Mouse (Mus musculus): ENCODE results near the gene Srrm3. TPM values are rescaled to one million over a fixed set of nuclear protein-coding genes. Genes with fewer than 3 reads are reported as not detected.

Srrm3 gene
- polyA plus RNA-seq, 1 experiment from 2014 or later: 0.04 TPM

DNA sequence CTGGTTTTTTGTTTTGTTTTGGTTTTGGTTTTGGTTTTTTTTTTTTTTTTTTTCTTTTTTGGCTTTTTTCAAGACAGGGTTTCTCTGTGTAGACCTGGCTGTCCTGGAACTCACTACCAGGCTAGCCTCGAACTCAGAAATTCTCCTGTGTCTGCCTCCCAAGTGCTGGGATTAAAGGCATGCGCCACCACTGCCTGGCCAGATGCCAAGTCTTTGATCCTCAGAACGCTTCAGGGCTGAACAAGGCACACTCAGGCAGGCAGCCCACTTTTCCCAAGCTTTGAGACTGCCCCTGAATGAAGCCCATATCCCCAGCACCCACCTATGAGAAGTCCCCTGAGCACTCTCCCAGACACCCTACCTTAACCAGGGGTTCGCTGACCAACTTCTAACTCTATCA, 93.1 kb downstream of the Srrm3 start:
- Histone ChIP-seq H3K27ac (ENCODE audit: low read depth, low read length) (no peak overlapping the region), H3K9me3 (ENCODE audit: control insufficient read depth, low read length) (no peaks in the 10 kb centered on the region), H3K4me2 (no peak overlapping the region), H3K4me3 (ENCODE audit: low read depth, low read length) (no peak overlapping the region), H3K9ac (ENCODE audit: low read depth, low read length) (no peak overlapping the region), H3K36me3 (ENCODE audit: control insufficient read depth, insufficient read depth, low read length) (no peaks in the 10 kb centered on the region), H3K27me3 (replicated peaks; ENCODE audit: control insufficient read depth, insufficient read depth, low read length) (no peaks in the 10 kb centered on the region), H3K4me1 (replicated peaks; ENCODE audit: control insufficient read depth, insufficient read depth, low read length) (peaks cover 3% of the 10 kb centered on the region; the same call in 1 of the 2 replicates)
- DNase-seq (ENCODE audit: low spot score): no peak
- WGBS: 65% methylated on average over 4 of the region's 4 CpGs
- ATAC-seq (replicated peaks; ENCODE audit: low FRiP score): no peak

DNA sequence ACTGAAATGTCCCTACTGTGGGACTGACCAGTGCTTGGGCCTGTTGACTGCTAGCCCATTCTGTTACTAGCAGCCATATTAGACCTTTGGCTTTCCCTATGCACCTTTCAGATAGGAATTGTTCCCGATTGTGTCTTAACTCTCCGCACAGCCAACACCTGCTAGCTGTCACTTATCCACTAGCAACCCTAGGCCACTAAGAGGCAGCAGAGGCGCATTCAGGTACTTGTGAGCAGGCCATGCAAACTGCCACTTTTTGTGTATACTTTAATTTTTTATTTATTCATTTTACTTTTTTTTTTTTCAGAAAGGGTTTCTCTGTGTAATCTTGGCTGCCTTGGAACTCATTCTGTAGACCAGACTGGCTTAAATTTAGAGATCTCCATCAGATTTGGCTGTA, 94.0 kb downstream of the Srrm3 start:
- no peak for DNase-seq (ENCODE audit: low spot score)
- no peak for ATAC-seq (replicated peaks; ENCODE audit: low FRiP score)
- Histone ChIP-seq H3K9me3 (ENCODE audit: control insufficient read depth, low read length) (no peaks in the 10 kb centered on the region), H3K27me3 (replicated peaks; ENCODE audit: control insufficient read depth, insufficient read depth, low read length) (no peaks in the 10 kb centered on the region), H3K27ac (ENCODE audit: low read depth, low read length) (no peak overlapping the region), H3K4me2 (no peak overlapping the region), H3K4me1 (replicated peaks; ENCODE audit: control insufficient read depth, insufficient read depth, low read length) (peaks cover 3% of the 10 kb centered on the region; the same call in 1 of the 2 replicates), H3K4me3 (ENCODE audit: low read depth, low read length) (no peak overlapping the region), H3K36me3 (ENCODE audit: control insufficient read depth, insufficient read depth, low read length) (no peaks in the 10 kb centered on the region), H3K9ac (ENCODE audit: low read depth, low read length) (no peak overlapping the region)
- WGBS: 74% methylated on average over 3 of the region's 3 CpGs

DNA sequence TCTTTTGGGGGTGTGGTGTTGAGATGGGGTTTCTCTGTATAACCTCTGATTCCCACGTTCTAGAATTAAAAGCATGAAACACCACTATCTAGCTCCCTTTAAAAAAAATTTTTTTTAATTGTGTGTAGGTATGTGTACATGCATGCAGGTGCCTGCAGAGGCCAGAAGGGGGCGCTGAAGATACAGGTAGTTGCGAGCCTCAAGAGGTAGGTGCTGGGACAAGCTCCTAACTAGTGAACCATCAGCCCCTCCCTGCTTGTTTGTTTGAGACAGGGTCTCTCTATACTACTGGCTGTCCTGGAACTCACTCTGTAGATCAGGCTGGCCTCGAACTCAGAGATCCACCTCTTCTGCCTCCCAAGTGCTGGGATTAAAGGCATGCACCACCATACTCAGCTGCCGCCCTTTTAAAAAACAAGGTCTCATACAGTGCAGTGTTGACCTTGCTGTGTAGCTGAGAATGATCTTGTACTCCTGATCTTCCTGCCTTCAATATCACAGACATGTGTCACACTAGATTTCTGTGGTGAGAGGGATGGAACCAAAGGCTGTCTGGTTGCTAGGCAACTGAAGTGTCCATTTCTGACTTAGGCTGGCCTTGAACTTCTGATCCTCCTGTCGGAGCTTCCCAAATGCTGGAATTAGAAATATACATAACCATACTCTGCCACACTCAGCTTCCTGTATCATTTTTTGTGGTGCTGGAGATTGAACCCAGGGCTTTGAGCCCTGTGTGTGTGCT, 94.8 kb downstream of the Srrm3 start:
- Histone ChIP-seq H3K27me3 (replicated peaks; ENCODE audit: control insufficient read depth, insufficient read depth, low read length) (no peaks in the 10 kb centered on the region), H3K36me3 (ENCODE audit: control insufficient read depth, insufficient read depth, low read length) (peaks cover under 1% of the 10 kb centered on the region; the same call in 1 of the 2 replicates), H3K4me1 (replicated peaks; ENCODE audit: control insufficient read depth, insufficient read depth, low read length) (peaks cover 3% of the 10 kb centered on the region; the same call in 1 of the 2 replicates), H3K4me3 (ENCODE audit: low read depth, low read length) (no peak overlapping the region), H3K9ac (ENCODE audit: low read depth, low read length) (no peak overlapping the region), H3K4me2 (no peak overlapping the region), H3K9me3 (ENCODE audit: control insufficient read depth, low read length) (no peaks in the 10 kb centered on the region), H3K27ac (ENCODE audit: low read depth, low read length) (no peak overlapping the region)
- no peak for ATAC-seq (replicated peaks; ENCODE audit: low FRiP score)
- no peak for DNase-seq (ENCODE audit: low spot score)
- 55% methylated on average over 6 of the region's 6 CpGs for WGBS

DNA sequence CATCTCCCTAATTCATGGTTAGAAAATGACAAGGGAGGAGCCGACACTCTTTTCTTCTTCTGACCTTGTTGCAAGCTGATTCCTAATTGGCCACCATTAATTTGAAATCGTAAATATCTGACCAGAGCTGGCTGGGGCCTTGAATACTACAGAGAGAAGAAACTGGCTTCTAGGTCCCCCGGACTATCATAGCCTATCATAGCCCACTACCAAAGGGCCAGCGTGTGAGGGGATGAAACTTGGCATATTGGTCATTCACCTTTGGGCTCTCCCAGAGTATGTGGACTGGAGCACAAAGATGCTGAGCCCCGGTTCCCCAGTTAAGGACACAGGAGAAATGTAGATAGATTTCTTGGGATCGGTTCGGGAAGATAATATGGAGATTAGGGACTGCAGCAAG, 96.4 kb downstream of the Srrm3 start:
- ATAC-seq (replicated peaks; ENCODE audit: low FRiP score) (no peak), DNase-seq (ENCODE audit: low spot score) (no peak)
- WGBS: 36% methylated on average over 7 of the region's 7 CpGs
- H3K4me2 ChIP-seq: peak overlapping the region; percentile 72
- no peak overlapping the region for H3K9ac ChIP-seq (ENCODE audit: low read depth, low read length)
- no peaks in the 10 kb centered on the region for H3K27me3 ChIP-seq (replicated peaks; ENCODE audit: control insufficient read depth, insufficient read depth, low read length)
- H3K4me1 ChIP-seq (replicated peaks; ENCODE audit: control insufficient read depth, insufficient read depth, low read length): peaks cover 3% of the 10 kb centered on the region
- no peak overlapping the region for H3K27ac ChIP-seq (ENCODE audit: low read depth, low read length)
- peak overlapping the region; percentile 37 for H3K4me3 ChIP-seq (ENCODE audit: low read depth, low read length)
- H3K9me3 ChIP-seq (ENCODE audit: control insufficient read depth, low read length): no peaks in the 10 kb centered on the region
- H3K36me3 ChIP-seq (ENCODE audit: control insufficient read depth, insufficient read depth, low read length): peaks cover 6% of the 10 kb centered on the region

DNA sequence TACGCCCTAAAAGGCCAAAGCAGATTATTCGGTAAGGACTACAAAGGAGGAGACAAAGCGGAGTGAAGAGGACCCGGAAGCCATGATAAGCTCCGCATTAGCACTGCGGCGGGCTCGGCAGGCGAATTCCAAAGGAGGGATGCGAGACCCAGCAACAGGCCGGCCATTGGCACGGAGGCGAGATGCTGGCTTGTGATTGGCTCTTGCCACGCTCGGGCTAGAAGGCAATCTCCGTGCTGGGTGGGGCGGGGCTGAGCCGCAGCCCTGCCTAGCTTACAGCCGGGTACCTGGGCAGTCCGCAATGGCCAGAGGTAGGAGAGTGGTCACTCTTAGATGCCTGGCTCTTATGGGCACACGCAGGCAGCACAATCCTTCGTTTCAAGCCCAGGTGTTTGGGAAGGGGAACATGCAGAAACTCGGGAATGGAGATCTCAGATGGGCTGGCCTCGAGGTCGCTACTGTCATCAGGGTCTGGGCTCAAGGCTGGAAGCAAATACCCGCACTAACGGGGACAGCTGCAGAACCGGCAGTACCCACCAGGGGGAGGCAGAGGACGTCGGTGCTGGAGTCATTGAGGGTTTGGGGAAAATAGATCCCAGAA, 97.0 kb downstream of the Srrm3 start:
- Histone ChIP-seq H3K27me3 (replicated peaks; ENCODE audit: control insufficient read depth, insufficient read depth, low read length) (no peaks in the 10 kb centered on the region), H3K36me3 (ENCODE audit: control insufficient read depth, insufficient read depth, low read length) (peaks cover 8% of the 10 kb centered on the region), H3K27ac (ENCODE audit: low read depth, low read length) (no peak overlapping the region), H3K9me3 (ENCODE audit: control insufficient read depth, low read length) (no peaks in the 10 kb centered on the region), H3K4me2 (peak overlapping the region; percentile 72), H3K4me1 (replicated peaks; ENCODE audit: control insufficient read depth, insufficient read depth, low read length) (peaks cover 3% of the 10 kb centered on the region), H3K4me3 (ENCODE audit: low read depth, low read length) (peak overlapping the region; percentile 37), H3K9ac (ENCODE audit: low read depth, low read length) (peak overlapping the region; percentile 51)
- ATAC-seq (replicated peaks; ENCODE audit: low FRiP score): peak; percentile 79
- DNase-seq (ENCODE audit: low spot score): peak; percentile 85
- 3% methylated on average over 30 of the region's 30 CpGs for WGBS

DNA sequence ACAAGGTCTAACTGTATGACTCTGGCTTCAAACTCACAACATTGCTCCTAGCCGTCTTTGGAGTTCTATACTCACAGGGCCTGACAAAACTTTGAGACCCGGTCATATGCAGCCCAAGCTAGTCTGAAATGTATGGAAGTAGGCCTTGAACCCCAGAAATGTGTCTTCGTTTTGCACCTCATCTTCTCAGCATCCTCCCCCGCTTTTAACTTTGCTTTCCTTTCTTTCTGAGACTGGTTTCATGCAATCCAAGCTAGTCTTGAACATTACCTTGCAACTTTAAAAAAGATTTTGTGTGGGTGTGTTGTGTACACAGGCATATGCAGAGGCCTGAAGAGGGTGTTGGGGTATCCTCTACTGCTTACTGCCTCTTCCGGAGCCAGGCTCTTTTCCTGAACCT, 97.6 kb downstream of the Srrm3 start:
- Histone ChIP-seq H3K27me3 (replicated peaks; ENCODE audit: control insufficient read depth, insufficient read depth, low read length) (no peaks in the 10 kb centered on the region), H3K27ac (ENCODE audit: low read depth, low read length) (no peak overlapping the region), H3K4me2 (peak overlapping the region; percentile 72; the same call in 1 of the 2 replicates), H3K4me3 (ENCODE audit: low read depth, low read length) (no peak overlapping the region), H3K9me3 (ENCODE audit: control insufficient read depth, low read length) (no peaks in the 10 kb centered on the region), H3K36me3 (ENCODE audit: control insufficient read depth, insufficient read depth, low read length) (peaks cover 13% of the 10 kb centered on the region), H3K9ac (ENCODE audit: low read depth, low read length) (no peak overlapping the region; the same call in 1 of the 2 replicates), H3K4me1 (replicated peaks; ENCODE audit: control insufficient read depth, insufficient read depth, low read length) (peaks cover 3% of the 10 kb centered on the region)
- ATAC-seq (replicated peaks; ENCODE audit: low FRiP score) (0 out of 2 replicates have a peak, but pooled peaks have one; percentile 17), DNase-seq (ENCODE audit: low spot score) (no peak)
- 59% methylated on average over 5 of the region's 5 CpGs for WGBS

DNA sequence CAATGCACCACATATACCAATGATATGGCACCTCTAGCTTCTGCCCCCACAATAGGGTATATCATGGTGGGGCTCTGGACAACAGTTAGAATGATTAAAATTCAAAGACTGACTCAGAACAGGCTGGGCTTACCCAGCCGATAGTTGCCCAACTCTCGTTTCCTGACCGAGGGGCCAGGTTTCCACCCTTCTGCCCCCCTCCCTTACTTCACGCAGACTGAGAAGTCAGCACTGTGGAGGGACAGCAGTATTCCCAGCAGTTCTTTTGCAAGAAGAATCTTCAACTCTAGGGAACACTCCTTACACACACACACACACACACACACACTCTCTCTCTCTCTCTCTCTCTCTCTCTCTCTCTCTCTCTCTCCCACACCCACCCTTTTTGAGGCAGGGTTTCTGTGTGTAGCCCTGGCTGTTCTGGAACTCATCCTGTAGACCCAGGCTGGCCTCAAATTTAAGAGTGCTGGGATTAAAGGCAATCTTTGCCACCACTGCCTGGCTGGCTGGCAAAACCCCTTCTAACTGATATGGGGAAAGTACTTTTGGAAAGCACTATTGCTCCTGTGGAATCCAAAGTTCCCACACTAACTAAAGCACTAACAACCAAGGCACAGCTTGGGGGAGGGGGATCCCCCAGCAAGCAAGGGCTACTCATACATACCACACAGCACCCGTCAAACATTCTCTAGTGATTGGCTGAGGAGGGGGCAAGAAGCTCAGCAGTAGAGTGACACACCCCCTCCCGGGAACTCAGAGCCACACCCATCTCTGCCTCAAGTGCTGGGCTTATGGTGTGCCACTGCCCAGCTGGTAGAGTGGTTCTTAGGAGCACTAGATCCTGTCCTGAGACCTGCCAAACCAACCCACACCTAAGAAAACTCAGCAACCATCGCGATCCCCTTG, 98.9 kb downstream of the Srrm3 start:
- H3K4me1 ChIP-seq (replicated peaks; ENCODE audit: control insufficient read depth, insufficient read depth, low read length): peaks cover 8% of the 10 kb centered on the region
- H3K4me3 ChIP-seq (ENCODE audit: low read depth, low read length): no peak overlapping the region
- H3K27ac ChIP-seq (ENCODE audit: low read depth, low read length): no peak overlapping the region
- H3K27me3 ChIP-seq (replicated peaks; ENCODE audit: control insufficient read depth, insufficient read depth, low read length): no peaks in the 10 kb centered on the region
- no peak overlapping the region for H3K4me2 ChIP-seq
- H3K9me3 ChIP-seq (ENCODE audit: control insufficient read depth, low read length): no peaks in the 10 kb centered on the region
- H3K36me3 ChIP-seq (ENCODE audit: control insufficient read depth, insufficient read depth, low read length): peaks cover 23% of the 10 kb centered on the region
- H3K9ac ChIP-seq (ENCODE audit: low read depth, low read length): no peak overlapping the region
- ATAC-seq (replicated peaks; ENCODE audit: low FRiP score): no peak
- DNase-seq (ENCODE audit: low spot score): no peak
- 48% methylated on average over 8 of the region's 8 CpGs for WGBS

DNA sequence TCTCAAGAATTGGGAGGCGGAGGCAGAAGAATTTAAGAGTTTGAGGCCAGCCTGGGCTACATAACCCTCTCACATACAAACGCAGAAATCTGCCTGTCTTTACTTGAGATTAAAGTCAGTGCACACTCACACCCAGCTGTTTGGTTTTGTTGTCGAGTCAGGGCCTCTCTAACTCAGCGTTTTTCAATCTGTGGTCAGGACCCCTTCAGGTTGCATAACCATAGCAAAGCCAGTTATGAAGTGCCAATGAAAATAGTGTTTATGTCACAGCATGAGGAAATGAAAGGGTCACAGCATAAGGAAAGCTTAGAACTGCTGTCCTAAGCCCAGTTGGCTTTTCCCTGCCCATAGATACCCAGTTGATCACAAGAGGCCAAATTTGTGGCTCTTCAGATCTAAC, 100.2 kb downstream of the Srrm3 start:
- H3K27ac ChIP-seq (ENCODE audit: low read depth, low read length): no peak overlapping the region
- peaks cover 9% of the 10 kb centered on the region for H3K4me1 ChIP-seq (replicated peaks; ENCODE audit: control insufficient read depth, insufficient read depth, low read length)
- no peaks in the 10 kb centered on the region for H3K27me3 ChIP-seq (replicated peaks; ENCODE audit: control insufficient read depth, insufficient read depth, low read length)
- DNase-seq (ENCODE audit: low spot score) (no peak), ATAC-seq (replicated peaks; ENCODE audit: low FRiP score) (no peak)
- H3K4me2 ChIP-seq: no peak overlapping the region
- H3K36me3 ChIP-seq (ENCODE audit: control insufficient read depth, insufficient read depth, low read length): peaks cover 35% of the 10 kb centered on the region
- 64% methylated on average over 4 of the region's 4 CpGs for WGBS
- H3K4me3 ChIP-seq (ENCODE audit: low read depth, low read length): no peak overlapping the region
- H3K9me3 ChIP-seq (ENCODE audit: control insufficient read depth, low read length): no peaks in the 10 kb centered on the region
- H3K9ac ChIP-seq (ENCODE audit: low read depth, low read length): no peak overlapping the region
